Mouse (Mus musculus) forebrain, embryonic 14.5 days (tissue): ENCODE measurements at regions not wholly inside any gene's neighbourhood (a gene's known extent, or its start where the extent isn't known, plus 50 kb on each side); places are given as distances from the start of the nearest gene placed in this dataset.

ENCODE experiments used
- ATAC-seq: fragments of 200-750 bp; cut with Nextera tagmentation; 2 replicates; pipeline ENCODE4 v1.8.0; 2017; ENCODE audit warnings: mild to moderate bottlenecking, moderate library complexity
- DNase-seq: peaks from one replicate; pipeline ENCODE4 v3.0.0-alpha.2; 2015; ENCODE audit warnings: low spot score
- H3K27ac ChIP-seq: fragments of 300-500 bp; sonication (generic); 2 replicates; pipeline ENCODE4 v1.5.1; 2014; ENCODE audit warnings: low read depth, mild to moderate bottlenecking, control low read depth, low read length, moderate library complexity
- H3K27me3 ChIP-seq: fragments of 300-500 bp; sonication (generic); replicated peaks from 2 replicates; pipeline ENCODE4 v1.6.1; 2014; ENCODE audit warnings: low read length, control low read depth, mixed read lengths; ENCODE audit not compliant: control insufficient read depth, insufficient read depth
- H3K36me3 ChIP-seq: fragments of 300-500 bp; sonication (generic); 2 replicates; pipeline ENCODE4 v1.6.1; 2014; ENCODE audit warnings: low read length, control low read depth; ENCODE audit not compliant: control insufficient read depth, insufficient read depth
- H3K4me1 ChIP-seq: fragments of 300-500 bp; sonication (generic); 2 replicates; pipeline ENCODE4 v1.6.1; 2014; ENCODE audit warnings: antibody characterized with exemption, low read length, control low read depth; ENCODE audit not compliant: control insufficient read depth, insufficient read depth
- H3K4me2 ChIP-seq: fragments of 300-500 bp; sonication (generic); 2 replicates; pipeline ENCODE4 v1.6.1; 2014; ENCODE audit warnings: mild to moderate bottlenecking, control low read depth, low read length
- H3K4me3 ChIP-seq: fragments of 300-500 bp; sonication (generic); 2 replicates; pipeline ENCODE4 v1.5.1; 2014; ENCODE audit warnings: low read depth, low read length, control low read depth
- H3K9ac ChIP-seq: fragments of 300-500 bp; sonication (generic); 2 replicates; pipeline ENCODE4 v1.6.1; 2014; ENCODE audit warnings: mild to moderate bottlenecking, low read length, control low read depth, moderate library complexity
- H3K9me3 ChIP-seq: fragments of 300-500 bp; sonication (generic); replicated peaks from 2 replicates; pipeline ENCODE4 v1.6.1; 2016; ENCODE audit warnings: low read length, control low read depth, mixed read lengths; ENCODE audit not compliant: control insufficient read depth
- WGBS: fragments of 180-500 bp; shearing (Covaris S2); extraction: QIAGEN DNeasy Blood & Tissue Kit; methylation state at CpG from one replicate; pipeline ENCODE4 v1.1.7; 2014; 5-methylcytosine and 5-hydroxymethylcytosine counted together

DNA sequence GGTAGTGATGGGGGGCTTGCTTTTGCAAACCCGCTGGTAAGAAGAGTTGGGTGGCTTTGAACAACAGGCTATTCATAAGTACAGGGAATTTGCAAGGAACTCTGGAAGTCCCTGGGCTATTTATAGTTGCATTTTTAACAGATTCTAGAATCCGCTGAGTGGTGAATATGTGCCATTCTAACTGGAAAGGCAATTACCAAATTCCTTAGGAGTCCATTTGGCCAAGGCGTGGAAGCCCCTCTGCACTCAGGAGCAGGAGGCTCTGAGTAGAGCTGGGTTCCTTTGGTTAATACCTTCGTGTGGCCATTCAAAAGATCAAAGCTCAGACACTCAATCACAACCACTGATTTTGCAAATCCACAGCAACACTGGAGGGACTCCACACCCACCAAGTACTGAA lies 54.0 kb upstream of the Jdp2 start:
- Histone ChIP-seq H3K36me3 (no peaks in the 10 kb centered on the region), H3K9ac (no peak overlapping the region)
- WGBS = 12% methylated on average over 4 of the region's 4 CpGs

DNA sequence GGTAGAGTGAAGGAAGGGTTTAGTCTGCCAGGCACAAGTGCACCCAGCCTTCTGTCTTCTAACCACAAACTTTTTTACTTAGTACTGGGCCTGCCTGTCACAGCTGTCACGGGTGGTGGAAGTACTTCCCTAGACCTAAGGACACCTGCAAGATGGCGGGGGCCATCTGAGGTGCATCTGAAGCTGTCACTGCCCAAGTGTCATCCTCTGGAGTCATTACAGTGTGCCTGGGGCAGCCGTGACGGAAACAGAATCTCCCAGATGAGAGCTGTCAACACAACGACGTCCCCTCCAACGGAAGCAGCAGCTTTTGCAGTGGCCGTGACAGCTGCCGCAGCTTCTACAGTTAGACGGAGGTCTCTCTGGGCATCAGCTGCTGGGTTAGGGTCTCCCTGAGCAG lies 53.1 kb upstream of the Jdp2 start:
- no peaks in the 10 kb centered on the region for H3K36me3 ChIP-seq
- H3K4me2 ChIP-seq = no peak overlapping the region
- ATAC-seq (no peak), DNase-seq (no peak)
- H3K9ac ChIP-seq = no peak overlapping the region
- H3K27ac ChIP-seq = no peak overlapping the region
- no peaks in the 10 kb centered on the region for H3K4me1 ChIP-seq
- no peaks in the 10 kb centered on the region for H3K27me3 ChIP-seq
- H3K4me3 ChIP-seq = no peak overlapping the region
- H3K9me3 ChIP-seq = no peaks in the 10 kb centered on the region
- 74% methylated on average over 10 of the region's 10 CpGs for WGBS

More for the DNA sequence above, 54.0 kb upstream of the Jdp2 start:
- H3K9me3 ChIP-seq = no peaks in the 10 kb centered on the region
- DNase-seq (peak; percentile 35), ATAC-seq (no peak)
- no peaks in the 10 kb centered on the region for H3K27me3 ChIP-seq
- H3K4me1 ChIP-seq = no peaks in the 10 kb centered on the region
- no peak overlapping the region for H3K4me2 ChIP-seq
- no peak overlapping the region for H3K27ac ChIP-seq
- H3K4me3 ChIP-seq = no peak overlapping the region

DNA sequence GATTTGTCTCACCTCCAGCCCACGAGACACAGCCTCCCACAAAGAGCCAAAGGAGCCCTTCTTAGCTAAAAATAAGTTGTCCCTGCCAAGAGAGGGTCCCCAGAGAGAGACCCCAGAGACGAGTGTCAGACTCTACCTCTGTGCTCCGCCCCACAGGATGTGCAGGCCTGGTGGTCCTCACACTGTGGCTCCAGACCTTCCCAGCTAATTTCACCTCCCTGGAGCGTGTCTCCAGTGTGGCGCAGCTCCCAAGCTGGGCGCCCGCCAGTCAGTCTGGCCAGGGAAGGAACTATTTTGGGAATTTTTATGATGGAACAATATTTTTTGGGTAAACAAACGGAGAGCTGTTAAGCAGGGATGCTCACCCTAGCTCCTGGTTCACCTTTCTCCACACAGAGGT lies 50.8 kb upstream of the Jdp2 start:
- 79% methylated on average over 8 of the region's 8 CpGs for WGBS
- Histone ChIP-seq H3K4me1 (no peaks in the 10 kb centered on the region), H3K27ac (no peak overlapping the region), H3K9me3 (no peaks in the 10 kb centered on the region), H3K4me3 (no peak overlapping the region), H3K9ac (no peak overlapping the region), H3K27me3 (no peaks in the 10 kb centered on the region), H3K36me3 (no peaks in the 10 kb centered on the region), H3K4me2 (no peak overlapping the region)
- no peak for ATAC-seq
- no peak for DNase-seq
